Mouse (Mus musculus) small intestine, adult 2 months (tissue): ENCODE measurements at regions not wholly inside any gene's neighbourhood (a gene's known extent, or its start where the extent isn't known, plus 50 kb on each side); places are given as distances from the start of the nearest gene placed in this dataset.

Experiments
- CTCF ChIP-seq: fragments of 200-500 bp; IDR thresholded peaks from 2 replicates; pipeline ENCODE4 v1.5.1; 2012; ENCODE audit warnings: low read depth, mild to moderate bottlenecking, control low read depth, inconsistent platforms, low read length, moderate library complexity, mixed read lengths; ENCODE audit not compliant: insufficient replicate concordance, insufficient read length; ENCODE audit errors: extremely low read depth
- POLR2A ChIP-seq: fragments of 200-500 bp; IDR thresholded peaks from 2 replicates; pipeline ENCODE4 v1.6.1; 2012; ENCODE audit warnings: low read depth, mild to moderate bottlenecking, control low read depth, inconsistent platforms, low read length, moderate library complexity

- TF ChIP-seq CTCF (no peak), POLR2A (no peak)
These were observed 65.2 kb downstream of the Slc30a10 start for GRCm38 (mm10) chr1:185519811-185520210.
